Mouse (Mus musculus) T-helper 1 cell (primary cell): ENCODE measurements around the gene Aspm.

ENCODE experiments used
- in situ Hi-C: fragments of 300-600 bp; cut with MboI, MseI; formaldehyde crosslinking; loops from one replicate; pipeline ENCODE4 v1.15.1; 2025; ENCODE audit warnings: high pct_unique_total_duplicates

Gene Aspm

DNA sequence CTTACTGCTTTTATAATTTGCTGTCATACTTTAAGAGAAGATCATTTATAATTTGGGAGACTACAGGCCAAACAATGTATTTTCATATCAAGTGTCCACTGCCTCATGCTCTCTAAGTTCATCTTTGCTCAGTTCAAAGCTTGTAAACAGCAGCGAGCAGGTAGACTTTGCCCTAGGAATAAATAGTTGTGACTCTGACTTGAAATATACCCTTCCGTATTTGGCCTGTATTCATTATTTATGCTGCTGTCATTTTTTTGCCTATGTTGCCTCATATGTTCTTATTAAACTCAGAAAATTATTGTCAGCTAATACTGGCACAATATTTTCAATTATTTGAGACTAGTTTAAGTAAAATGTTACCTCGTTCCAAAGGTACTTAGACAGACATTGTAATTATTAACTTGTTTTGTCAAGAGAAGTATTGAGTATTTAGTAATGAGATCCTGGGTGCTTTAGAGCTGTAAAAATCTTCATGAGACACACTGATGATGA, 46.7 kb downstream of the Aspm start, which contains the start of gene F13b:
Gene F13b (plus strand): TSS at position 445 of the 495 bp plus-strand sequence.
- in situ Hi-C loops: no loop called here

DNA sequence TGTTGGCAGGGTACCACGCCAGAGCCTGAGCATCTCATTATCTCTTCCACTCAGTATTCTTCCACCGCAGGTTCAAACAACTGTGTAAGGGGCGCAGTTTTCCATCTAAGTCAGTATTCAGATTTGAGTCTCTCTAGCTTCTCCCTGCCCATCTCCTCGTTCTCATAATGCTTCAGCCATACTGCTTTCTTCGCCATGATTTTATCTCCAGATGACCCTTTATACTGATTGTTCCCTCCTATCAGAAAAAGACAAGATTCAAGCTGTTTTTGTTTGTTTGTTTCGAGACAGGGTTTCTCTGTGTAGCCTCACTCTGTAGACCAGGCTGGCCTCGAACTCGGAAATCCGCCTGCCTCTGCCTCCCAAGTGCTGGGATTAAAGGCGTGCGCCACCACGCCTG, 60.0 kb downstream of the Aspm start:
- in situ Hi-C loops: no loop called here
